Mouse (Mus musculus) left cerebral cortex, postnatal 14 days (tissue): ENCODE measurements around the gene Rhov. TPM values are rescaled to one million over a fixed set of nuclear protein-coding genes. Genes with fewer than 3 reads are reported as not detected.

Experiments used
- DNase-seq, 2 experiments: peaks; one replicate each; pipeline ENCODE4 v3.0.0; 2021 to 2022; ENCODE audit warnings: low spot score in 2 of 2, mixed read lengths in 1 of 2
- intact Hi-C: fragments of 180-260 bp; cut with DNase I; formaldehyde crosslinking; loops from one replicate; pipeline ENCODE4 v1.15.1; 2025
- long read RNA-seq, 2 experiments: library from polyadenylated mRNA; stranded (forward); transcript quantifications; one replicate each; pipeline ENCODE4 v2.0.0; 2021
- total RNA-seq, 2 experiments: library from RNA; stranded (reverse); gene quantifications; 2 replicates each; pipeline ENCODE4 v1.2.3; 2021

Gene Rhov
- total RNA-seq, result 1 to 10 TPM; 9.5 to 9.9 TPM
- long read RNA-seq, experiment 1, transcript Rhov-201 (3 exons, 1,703 nt), result major isoform, 18 of 22 reads
- long read RNA-seq, experiment 1, partial matches to known transcripts, result 1 of 22 reads
- long read RNA-seq, experiment 1, other reads (novel, unspliced or antisense), result 3 of 22 reads
- long read RNA-seq, experiment 2, transcript Rhov-201 (3 exons, 1,703 nt), result major isoform, 15 of 18 reads
- long read RNA-seq, experiment 2, partial matches to known transcripts, result 1 of 18 reads
- long read RNA-seq, experiment 2, other reads (novel, unspliced or antisense), result 2 of 18 reads

DNA sequence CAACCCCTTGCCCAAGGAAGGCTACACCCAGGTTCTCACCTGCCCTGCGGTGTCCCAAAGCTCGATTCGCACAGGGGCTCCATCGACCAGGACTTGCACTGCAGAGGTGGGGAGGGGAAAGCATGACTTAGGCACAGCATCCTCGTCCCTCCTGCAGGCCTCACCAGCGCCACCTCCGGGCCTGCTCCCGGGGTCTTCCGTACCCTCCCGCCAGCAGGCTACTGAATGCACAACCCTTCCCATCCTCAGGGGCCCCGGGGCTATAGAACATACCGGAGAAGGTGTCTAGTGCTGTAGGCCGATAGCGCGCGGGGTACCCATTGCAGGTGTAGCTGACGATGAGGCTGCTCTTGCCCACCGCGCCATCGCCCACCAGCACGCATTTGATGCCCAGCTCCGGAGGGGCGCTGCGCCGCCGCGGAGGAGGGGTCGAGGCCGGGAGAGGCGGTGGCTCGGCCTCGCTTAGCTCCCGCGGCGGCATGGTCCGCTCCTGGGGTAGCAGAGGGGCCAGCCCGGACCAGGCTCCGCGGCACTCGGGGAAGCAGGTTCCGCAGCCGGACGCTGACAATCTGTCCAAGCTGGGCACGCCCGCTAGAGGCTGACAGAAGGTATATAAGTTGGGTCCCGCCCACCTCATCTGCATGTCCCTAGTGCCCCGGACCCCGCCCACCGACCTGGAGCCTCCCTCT lies at the start of gene Rhov:
Gene Rhov, minus strand, starts transcription at position 630 of the 689 bp plus-strand sequence.
- DNase-seq, result peak; percentile 49 to 65
- intact Hi-C loops, result no loop called here

DNA sequence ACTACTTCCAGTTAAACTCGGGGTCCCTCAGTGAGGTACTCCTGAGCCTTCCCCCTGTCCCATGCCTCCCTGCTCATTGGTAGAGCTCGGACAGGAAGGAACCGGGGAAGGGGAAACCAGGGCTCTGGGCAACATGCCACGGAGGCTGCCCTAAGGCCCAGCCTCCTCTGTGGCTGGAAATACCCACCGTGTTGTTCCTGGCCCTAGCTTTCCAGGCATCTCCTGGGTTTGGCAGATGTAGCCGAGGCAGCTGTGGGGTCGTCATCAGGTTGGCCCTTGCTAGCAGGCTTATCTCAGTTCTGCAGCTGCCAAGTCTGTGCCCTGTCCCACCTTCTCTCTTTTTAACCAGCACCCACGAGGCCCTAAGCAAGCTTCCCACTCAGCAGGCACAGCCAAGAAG lies 49.5 kb upstream of the Rhov start:
- intact Hi-C loops, result no loop called here
- DNase-seq, result no peak

DNA sequence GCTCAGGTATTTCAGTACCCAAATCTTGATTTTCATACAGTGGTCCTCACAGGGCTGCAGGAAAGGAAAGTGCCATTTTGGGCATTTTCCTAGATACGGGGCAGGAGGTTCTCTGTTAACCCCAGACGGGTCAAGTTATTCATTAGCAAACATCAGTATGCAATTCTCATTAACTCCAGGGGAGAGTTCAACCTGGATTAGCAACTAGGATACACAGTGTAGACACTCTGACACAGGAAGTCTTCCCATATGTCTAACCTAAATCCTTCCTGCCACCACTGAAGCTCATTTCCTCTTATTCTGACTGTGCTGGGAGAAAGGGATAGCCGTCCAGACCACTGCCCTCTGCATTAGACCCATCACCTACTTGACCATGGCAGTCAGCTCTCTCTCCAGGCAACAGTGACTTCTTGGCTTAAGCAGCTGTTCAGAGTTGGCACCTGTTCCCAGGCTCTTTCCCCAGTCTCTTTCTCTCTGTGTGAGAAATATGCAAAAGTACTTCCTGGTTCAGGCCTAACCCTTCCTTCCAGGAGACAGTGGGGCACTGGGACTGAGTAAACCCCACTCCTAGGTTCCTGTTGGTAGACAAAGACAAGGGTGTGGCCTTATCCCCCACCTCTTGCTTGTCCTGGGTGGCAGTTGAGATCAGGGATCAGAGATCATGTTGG lies 47.1 kb upstream of the Rhov start:
- intact Hi-C loops, result no loop called here
- DNase-seq, result no peak

DNA sequence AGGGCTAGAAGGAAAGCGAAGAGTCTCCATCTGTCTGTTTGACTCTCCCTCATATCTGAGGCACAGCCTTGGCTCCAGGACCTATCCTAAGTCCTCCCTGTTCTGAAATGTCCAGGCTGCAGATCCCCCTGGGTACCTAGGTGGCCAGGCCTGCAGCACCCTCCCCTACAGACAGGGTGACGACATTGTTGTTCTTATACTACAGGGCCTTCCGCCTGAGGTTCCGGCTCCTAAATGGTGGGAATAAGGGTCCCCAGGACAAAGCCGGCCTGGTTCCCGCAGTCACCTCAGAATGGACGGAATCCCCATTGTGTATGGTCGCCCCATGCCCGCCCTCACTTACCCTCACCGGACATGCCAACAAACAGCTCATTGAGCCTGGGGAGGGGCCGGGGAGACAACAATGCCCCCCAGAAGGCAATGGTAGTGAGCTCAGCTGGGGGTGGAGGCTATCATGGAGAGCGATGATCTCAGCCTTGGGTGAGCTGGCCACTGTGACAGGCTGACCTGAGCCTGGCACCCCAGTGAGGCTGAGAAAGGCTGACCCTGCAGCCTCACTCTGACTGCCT lies 43.8 kb upstream of the Rhov start:
- no peak for DNase-seq
- intact Hi-C loops, result no loop called here

DNA sequence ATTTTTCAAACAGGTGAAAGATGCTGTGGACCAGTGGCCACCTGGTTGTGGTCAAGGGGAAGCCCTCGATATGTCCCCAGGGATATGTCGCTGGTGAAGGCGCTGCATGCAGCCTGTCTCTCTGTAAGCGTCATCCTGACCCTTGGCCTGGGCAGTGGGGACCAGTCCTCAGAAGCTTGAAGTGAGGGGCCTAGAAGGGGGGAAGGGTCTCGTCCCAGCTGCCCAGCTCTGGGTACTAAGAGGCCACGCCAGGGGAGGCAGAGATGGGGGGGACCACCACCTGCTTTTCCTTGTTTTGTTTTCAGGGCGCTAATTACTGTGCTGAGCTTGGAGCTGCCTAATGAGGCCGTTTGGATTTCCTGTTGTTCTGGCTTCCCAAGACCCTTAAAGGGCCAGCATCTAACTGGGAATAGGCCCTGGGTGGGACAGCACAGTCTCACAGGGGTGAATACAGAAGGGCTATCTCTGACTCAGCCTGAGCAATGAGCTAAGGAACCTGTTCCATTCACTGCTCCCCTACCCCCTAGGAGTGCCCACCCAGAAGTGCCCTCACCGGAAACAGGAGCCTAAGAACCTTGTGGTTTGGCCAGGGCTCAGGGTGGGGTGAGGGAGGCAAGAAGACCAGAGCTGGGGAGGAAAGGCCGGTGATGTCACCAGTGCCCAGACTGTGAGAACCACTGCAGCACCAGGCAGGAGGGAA lies 42.9 kb upstream of the Rhov start:
- intact Hi-C loops, result no loop called here
- DNase-seq, result no peak

DNA sequence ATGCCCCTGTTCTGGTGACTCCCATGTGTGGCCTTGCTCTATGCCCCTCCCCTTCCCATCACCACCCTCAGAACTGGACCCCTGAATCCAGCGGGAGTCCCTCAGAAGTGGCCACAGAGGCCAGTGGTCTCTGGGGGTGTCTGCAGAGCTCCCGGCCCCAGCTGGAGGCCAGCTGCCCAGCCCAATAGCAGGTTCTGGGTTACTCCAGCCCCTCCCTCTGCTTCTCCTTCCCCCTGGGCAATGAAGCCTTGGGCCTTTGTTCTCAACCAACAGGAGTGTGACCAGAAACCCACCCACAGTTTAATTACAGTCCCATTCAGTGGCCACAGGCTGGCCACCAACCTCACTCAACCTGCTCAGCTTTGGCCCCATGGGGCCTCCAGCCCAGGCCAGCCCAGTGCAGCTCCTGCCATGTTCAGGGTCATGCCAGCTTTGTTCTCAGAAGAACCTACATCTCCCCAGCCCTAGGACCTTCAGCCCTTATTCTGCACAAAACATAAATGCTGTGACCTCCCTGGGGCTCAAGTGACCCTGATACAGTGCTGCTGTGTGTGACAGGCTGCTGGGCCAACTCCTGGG lies 41.4 kb upstream of the Rhov start:
- intact Hi-C loops, result no loop called here
- DNase-seq, result no peak

DNA sequence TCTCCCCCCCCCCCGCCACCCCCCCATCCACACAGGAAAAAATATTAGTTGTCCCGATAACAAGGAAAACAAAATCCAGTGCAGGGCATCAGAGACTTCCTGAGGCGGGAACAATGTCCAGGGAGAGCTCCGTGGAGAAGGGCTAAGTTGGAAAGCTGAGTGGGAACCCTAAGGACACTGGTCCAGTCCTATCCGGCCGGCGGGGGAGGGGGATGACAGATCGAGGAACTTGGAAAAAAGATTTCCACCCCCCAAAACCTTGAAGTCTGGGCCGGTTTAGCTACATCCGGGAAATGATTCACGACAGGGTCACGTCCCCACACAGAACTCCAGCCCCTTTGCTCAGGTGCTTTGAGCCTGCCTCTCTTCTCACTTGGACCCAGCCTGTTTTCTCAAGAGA lies 40.5 kb upstream of the Rhov start:
- intact Hi-C loops, result no loop called here
- DNase-seq, result no peak

DNA sequence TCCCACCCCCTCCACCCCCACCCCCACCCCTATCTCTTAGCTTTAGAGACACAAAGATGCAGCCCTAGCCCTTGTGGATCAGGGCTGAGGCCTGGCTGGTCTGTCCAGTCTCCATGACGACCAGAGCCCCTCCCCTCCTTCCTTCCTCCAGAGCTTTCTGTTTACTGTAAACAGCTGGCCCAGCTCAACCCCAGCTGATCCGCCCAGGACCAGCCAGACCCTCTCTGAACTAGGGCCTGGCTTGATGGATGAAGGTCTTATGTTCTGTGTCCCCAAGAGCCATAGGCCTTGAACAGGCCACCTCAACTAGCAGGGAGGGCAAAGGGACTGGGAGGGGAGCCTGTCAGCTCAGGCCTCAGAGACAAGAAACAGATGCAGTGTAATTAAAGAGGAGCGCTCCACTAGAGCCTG lies 33.7 kb upstream of the Rhov start:
- intact Hi-C loops, result loop anchor here (5.0 kb wide), 1 partner anchor 107 kb away; no protein-coding TSS in a partner anchor
- DNase-seq, result no peak

DNA sequence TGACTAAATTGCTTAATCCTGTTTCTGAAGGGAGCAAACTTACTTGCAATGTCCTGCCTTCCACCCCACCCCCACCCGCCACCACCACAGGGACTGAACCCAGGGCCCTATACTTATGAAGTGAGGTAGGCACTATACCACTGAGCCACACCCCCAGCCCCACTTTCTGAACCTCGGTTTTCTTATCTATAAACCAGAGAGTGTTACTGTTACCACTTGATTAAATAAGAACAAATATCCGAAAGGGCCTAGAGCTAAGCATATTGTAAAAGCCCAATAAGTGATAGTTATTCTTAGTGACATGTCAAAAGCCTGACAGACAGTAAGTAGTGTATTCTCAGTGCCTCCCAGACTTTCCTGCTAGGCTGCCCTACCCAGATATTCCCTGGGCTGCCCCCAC lies 33.3 kb upstream of the Rhov start:
- DNase-seq, result no peak
- intact Hi-C loops, result loop anchor here (5.0 kb wide), 1 partner anchor 108 kb away; no protein-coding TSS in a partner anchor

DNA sequence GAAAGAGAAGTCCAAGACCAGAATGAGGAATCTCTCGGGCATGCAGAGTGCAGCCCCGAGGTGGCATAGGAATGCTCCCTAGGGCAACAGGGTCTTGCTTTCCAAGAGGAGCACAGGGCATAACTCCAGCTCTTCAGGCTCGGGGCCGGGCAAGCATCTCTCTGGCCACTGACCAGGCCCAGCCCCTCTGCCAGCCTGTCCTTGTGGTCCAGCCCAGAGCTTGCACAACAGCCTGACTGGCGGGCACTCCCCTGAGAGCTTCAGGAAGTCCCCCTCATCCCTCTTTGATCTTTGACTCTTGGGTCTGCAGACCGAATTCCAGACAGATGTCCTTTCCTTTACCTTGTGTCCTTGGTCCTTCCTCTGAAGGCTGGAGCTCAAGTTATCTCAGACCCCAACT lies 31.8 kb upstream of the Rhov start:
- no peak for DNase-seq
- intact Hi-C loops, result loop anchor here (5.0 kb wide), 1 partner anchor 109 kb away; no protein-coding TSS in a partner anchor

DNA sequence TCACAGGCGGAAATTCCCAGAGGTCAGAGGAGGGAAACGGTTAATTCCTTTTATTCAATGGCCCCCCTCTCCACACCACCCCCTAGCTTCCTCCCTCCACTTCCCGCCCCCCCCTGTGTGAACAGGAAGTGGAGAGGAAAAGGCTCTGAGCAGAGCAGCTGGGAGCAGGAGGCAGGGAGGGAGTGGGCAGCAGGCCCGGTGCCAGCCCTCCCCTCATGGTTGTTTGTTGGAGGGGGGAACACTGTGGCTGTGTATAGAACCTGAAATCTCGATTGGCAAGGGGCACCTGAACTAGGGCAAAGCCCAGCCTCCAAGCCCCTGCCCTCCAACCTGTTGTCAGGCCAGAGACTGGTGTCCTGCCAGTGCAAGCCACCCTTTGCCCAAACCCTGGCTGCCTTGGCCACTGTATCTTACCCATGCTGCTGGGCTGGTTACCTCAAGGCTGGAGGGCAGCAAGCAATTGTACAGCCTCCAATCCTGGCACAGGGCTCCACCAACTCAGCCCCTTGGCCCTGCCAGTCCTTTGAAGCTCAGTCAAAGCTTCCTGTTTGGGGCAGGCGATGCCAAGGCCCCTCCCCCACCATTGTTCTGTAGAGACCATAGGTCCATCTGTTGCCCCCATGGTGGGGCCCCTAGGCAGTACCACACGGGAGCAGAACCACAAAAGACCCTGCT lies 29.9 kb upstream of the Rhov start:
- DNase-seq, result no peak
- intact Hi-C loops, result loop anchor here (2.0 to 5.0 kb wide), 2 partner anchors 26 to 111 kb away; no protein-coding TSS in a partner anchor

DNA sequence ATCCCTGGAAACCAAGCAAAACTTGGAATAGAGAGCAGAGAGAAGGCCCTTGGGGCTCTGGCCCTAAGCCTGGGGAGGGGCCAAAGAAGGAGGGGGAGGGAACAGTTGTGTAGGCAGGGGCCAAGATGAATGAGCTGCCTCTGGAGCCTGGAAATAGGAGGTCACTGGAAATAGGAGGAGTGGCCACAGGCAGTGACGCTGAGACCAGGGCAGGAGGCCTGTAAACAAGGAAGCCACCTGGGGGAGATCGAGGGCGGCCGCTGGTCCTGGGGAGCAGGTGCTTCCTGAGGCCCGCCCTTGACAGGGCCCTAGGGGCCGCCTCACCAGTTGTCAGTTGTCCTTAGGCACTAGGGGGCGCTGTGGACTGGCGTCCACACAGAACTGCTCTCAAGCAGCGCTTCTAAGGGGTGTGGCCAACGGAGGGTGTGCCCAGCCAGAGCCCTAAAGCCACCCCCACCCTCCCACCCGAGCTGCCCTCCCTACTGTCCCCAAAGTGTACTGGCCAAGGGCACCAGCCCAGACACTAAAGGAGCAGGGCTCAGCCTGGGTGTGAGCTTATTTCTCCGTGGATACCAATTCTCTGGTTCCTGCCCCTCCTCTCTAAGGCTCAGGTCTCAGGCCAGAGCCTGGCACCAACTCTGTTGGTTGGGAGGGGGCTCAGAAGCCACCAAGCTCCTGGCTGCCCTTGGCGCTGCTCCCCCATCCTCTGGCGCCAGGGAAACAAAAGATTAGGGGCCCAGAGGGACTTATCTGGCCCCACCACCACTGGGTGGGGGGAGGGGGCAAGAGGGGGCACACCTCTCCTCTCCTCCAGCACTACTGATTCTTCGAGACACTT lies 29.1 kb upstream of the Rhov start:
- DNase-seq, result peak; percentile 44 to 50
- intact Hi-C loops, result loop anchor here (2.0 to 5.0 kb wide), 4 partner anchors 27 to 132 kb away; no protein-coding TSS in a partner anchor

DNA sequence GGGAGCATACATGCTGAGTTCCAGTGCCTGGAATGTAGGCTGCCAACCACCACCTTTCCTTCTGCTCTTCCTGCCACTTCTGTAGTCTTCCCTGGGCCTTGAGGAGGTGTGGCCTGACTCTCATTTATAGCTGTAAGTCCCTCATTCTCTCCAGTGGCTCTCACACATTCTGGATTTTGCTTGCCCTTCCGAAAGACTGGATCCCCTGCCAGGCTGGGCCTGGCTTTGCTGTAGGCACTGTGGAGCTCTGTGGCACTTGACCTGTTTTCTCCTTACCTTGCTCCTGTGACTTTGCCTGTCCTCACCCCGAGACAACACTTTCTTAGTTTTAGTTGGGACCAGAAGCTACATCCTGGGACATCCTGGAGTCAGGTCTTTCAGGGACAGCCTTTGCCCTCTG lies 27.8 kb upstream of the Rhov start:
- DNase-seq, result no peak
- intact Hi-C loops, result loop anchor here (5.0 kb wide), 2 partner anchors 38 to 133 kb away; no protein-coding TSS in a partner anchor

DNA sequence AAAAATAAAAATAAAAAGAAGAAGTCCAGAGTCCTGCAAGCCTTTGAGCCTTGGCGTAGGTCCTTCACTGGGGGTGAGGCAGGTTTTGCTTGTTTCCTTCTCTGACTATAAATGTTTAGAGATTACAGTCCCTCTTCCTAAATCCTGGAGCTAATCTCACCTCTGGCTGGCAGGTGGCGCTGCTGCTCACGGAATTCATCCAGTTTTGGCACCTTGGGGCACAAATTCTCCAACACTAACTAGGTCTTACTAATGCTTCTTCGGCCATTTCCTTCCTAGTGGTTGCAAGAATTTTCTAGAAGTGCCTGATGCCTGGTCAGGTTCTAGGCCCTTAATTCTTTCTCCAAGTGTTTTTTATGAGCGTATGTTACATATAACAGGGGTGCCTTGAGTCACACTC lies 27.3 kb upstream of the Rhov start:
- intact Hi-C loops, result loop anchor here (5.0 kb wide), 2 partner anchors 39 to 134 kb away; no protein-coding TSS in a partner anchor
- peak; percentile 58 to 65 for DNase-seq

DNA sequence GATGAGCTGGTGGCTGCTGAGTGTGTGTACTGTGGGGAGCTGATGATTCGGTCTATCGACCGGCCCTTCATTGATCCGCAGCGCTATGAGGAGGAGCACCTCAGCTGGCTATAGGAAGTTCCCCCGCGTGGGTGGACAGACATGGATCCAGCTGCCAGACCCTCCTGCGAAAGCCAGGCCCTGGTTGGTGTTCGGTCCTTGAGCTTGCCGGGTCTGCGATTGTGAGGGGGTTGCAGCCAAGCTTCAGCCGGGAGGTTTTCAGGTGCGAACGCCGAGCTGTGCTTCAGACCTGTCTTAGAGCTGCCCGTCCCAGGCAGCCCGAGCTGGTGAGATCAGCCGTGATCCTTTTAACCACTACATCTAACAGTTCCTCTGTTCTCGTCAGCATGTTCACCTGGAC lies 26.4 kb upstream of the Rhov start:
- intact Hi-C loops, result loop anchor here (5.0 kb wide), 2 partner anchors 40 to 135 kb away; no protein-coding TSS in a partner anchor

DNA sequence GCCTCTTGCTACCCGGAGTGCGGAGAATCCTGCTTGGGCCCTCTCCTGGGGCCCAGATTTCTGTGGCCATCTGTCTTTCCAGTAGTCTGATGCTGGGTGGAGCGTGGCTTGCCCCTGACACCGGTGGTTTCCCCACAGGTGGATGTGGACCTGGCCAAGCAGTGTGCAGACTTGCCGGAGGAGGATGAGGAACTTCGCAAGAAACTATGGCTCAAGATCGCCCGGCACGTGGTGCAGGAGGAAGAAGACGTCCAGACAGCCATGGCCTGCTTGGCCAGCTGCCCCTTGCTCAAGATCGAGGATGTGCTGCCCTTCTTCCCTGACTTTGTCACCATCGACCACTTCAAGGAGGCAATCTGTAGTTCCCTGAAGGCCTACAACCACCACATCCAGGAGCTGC lies 25.7 kb upstream of the Rhov start:
- intact Hi-C loops, result loop anchor here (5.0 kb wide), 2 partner anchors 41 to 136 kb away; no protein-coding TSS in a partner anchor
- DNase-seq, result no peak

More for the DNA sequence above, 26.4 kb upstream of the Rhov start:
- DNase-seq, result no peak

DNA sequence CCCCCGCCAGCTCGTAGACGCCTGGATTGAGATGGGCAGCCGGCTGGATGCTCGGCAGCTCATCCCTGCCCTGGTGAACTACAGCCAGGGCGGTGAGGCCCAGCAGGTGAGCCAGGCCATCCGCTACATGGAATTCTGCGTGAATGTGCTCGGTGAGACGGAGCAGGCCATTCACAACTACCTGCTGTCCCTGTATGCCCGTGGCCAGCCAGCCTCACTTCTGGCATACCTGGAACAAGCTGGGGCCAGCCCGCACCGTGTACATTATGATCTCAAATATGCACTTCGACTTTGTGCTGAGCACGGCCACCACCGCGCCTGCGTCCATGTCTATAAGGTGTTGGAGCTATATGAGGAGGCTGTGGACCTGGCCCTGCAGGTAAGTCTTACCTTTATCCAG lies 23.3 kb upstream of the Rhov start:
- intact Hi-C loops, result no loop called here

More for the DNA sequence above, 23.3 kb upstream of the Rhov start:
- DNase-seq, result no peak
